Mouse (Mus musculus) liver, embryonic 13.5 days (tissue): ENCODE results near the gene Pnpla1. TPM values are rescaled to one million over a fixed set of nuclear protein-coding genes. Genes with fewer than 3 reads are reported as not detected.

Experiments used
- ATAC-seq: fragments of 200-750 bp; cut with Nextera tagmentation; 2 replicates; pipeline ENCODE4 v1.8.0; 2017; ENCODE audit warnings: low read depth, mild to moderate bottlenecking, moderate number of reproducible peaks, moderate library complexity
- DNase-seq: peaks from one replicate; pipeline ENCODE4 v3.0.0; 2022
- H3K27ac ChIP-seq: fragments of 300-500 bp; sonication (generic); 2 replicates; pipeline ENCODE4 v1.5.1; 2015; ENCODE audit warnings: moderate library complexity, mild to moderate bottlenecking, inconsistent platforms
- H3K27me3 ChIP-seq: fragments of 300-500 bp; sonication (generic); 2 replicates; pipeline ENCODE4 v1.6.1; 2015; ENCODE audit warnings: mild to moderate bottlenecking, inconsistent platforms
- H3K36me3 ChIP-seq: fragments of 300-500 bp; sonication (generic); 2 replicates; pipeline ENCODE4 v1.6.1; 2015; ENCODE audit warnings: mild to moderate bottlenecking, inconsistent platforms
- H3K4me1 ChIP-seq: fragments of 300-500 bp; sonication (generic); replicated peaks from 2 replicates; pipeline ENCODE4 v1.6.1; 2015; ENCODE audit warnings: inconsistent platforms
- H3K4me2 ChIP-seq: fragments of 300-500 bp; sonication (generic); 2 replicates; pipeline ENCODE4 v1.6.1; 2015; ENCODE audit warnings: inconsistent platforms, mild to moderate bottlenecking, moderate library complexity
- H3K4me3 ChIP-seq: fragments of 300-500 bp; sonication (generic); replicated peaks from 2 replicates; pipeline ENCODE4 v1.5.1; 2015; ENCODE audit warnings: mild to moderate bottlenecking, inconsistent platforms
- H3K9ac ChIP-seq: fragments of 300-500 bp; sonication (generic); 2 replicates; pipeline ENCODE4 v1.6.1; 2015; ENCODE audit warnings: mild to moderate bottlenecking, inconsistent platforms
- H3K9me3 ChIP-seq: fragments of 300-500 bp; sonication (generic); replicated peaks from 2 replicates; pipeline ENCODE4 v1.6.1; 2016; ENCODE audit warnings: inconsistent platforms
- WGBS: fragments of 180-500 bp; shearing (Covaris S2); methylation state at CpG from one replicate; pipeline ENCODE4 v1.1.7; 2015; ENCODE audit not compliant: insufficient replicate concordance; 5-methylcytosine and 5-hydroxymethylcytosine counted together
- polyA plus RNA-seq: library from polyadenylated mRNA; unstranded; fragments of >200 nt; fragmentation: Nextera tagmentation; extraction: Ambion mirVana; gene quantifications from 2 replicates; pipeline ENCODE4 v1.2.1, GENCODE M21; 2015

Pnpla1 gene
- polyA plus RNA-seq, 1 experiment from 2014 or later, result not detected

GRCm38 (mm10) chr17:28926380-28926779 is 68.2 kb downstream of the Pnpla1 start:
- H3K4me1 ChIP-seq, result peaks cover 53% of the 10 kb centered on the region

GRCm38 (mm10) chr17:28926866-28927635 is 68.8 kb downstream of the Pnpla1 start:
- H3K4me1 ChIP-seq, result peaks cover 60% of the 10 kb centered on the region
- ATAC-seq (no peak), DNase-seq (peak; percentile 62)
- no peak overlapping the region for H3K4me3 ChIP-seq
- no peaks in the 10 kb centered on the region for H3K9me3 ChIP-seq
- H3K9ac ChIP-seq, result no peak overlapping the region
- H3K36me3 ChIP-seq, result no peaks in the 10 kb centered on the region
- H3K27me3 ChIP-seq, result no peaks in the 10 kb centered on the region
- H3K4me2 ChIP-seq, result no peak overlapping the region
- WGBS, result 33% methylated on average over 15 of the region's 15 CpGs
- peak overlapping the region; percentile 99 for H3K27ac ChIP-seq

More at GRCm38 (mm10) chr17:28926380-28926779, 68.2 kb downstream of the Pnpla1 start:
- no peaks in the 10 kb centered on the region for H3K27me3 ChIP-seq
- H3K9me3 ChIP-seq, result no peaks in the 10 kb centered on the region
- H3K4me3 ChIP-seq, result no peak overlapping the region
- no peak for ATAC-seq
- no peak overlapping the region for H3K9ac ChIP-seq
- 9% methylated on average over 13 of the region's 13 CpGs for WGBS
- no peak overlapping the region for H3K4me2 ChIP-seq
- peak; percentile 61 for DNase-seq
- peak overlapping the region; percentile 78; the same call in 1 of the 2 replicates for H3K27ac ChIP-seq
- no peaks in the 10 kb centered on the region for H3K36me3 ChIP-seq

- ATAC-seq (no peak), DNase-seq (no peak)
- Histone ChIP-seq H3K36me3 (no peaks in the 10 kb centered on the region), H3K4me2 (no peak overlapping the region), H3K4me1 (peaks cover 66% of the 10 kb centered on the region), H3K4me3 (no peak overlapping the region), H3K27me3 (no peaks in the 10 kb centered on the region), H3K27ac (peak overlapping the region; percentile 99), H3K9me3 (no peaks in the 10 kb centered on the region), H3K9ac (no peak overlapping the region)
- 77% methylated on average over 9 of the region's 9 CpGs for WGBS
Measured at GRCm38 (mm10) chr17:28928004-28928403, 69.8 kb downstream of the Pnpla1 start.

- DNase-seq (no peak), ATAC-seq (no peak)
- H3K27ac ChIP-seq, result peak overlapping the region; percentile 99
- no peak overlapping the region for H3K4me2 ChIP-seq
- H3K36me3 ChIP-seq, result no peaks in the 10 kb centered on the region
- 85% methylated on average over 4 of the region's 4 CpGs for WGBS
- no peak overlapping the region for H3K4me3 ChIP-seq
- peaks cover 66% of the 10 kb centered on the region for H3K4me1 ChIP-seq
- no peaks in the 10 kb centered on the region for H3K27me3 ChIP-seq
- peak overlapping the region; percentile 63 for H3K9ac ChIP-seq
- no peaks in the 10 kb centered on the region for H3K9me3 ChIP-seq
Measured at GRCm38 (mm10) chr17:28929369-28929768, 71.2 kb downstream of the Pnpla1 start.

GRCm38 (mm10) chr17:28930392-28931074 is 72.3 kb downstream of the Pnpla1 start:
- Histone ChIP-seq H3K9me3 (no peaks in the 10 kb centered on the region), H3K27me3 (no peaks in the 10 kb centered on the region), H3K4me1 (peaks cover 76% of the 10 kb centered on the region), H3K4me3 (peak overlapping the region; percentile 30), H3K4me2 (peak overlapping the region; percentile 68), H3K36me3 (no peaks in the 10 kb centered on the region), H3K27ac (peak overlapping the region; percentile 99), H3K9ac (peak overlapping the region; percentile 84)
- WGBS, result 11% methylated on average over 14 of the region's 14 CpGs
- ATAC-seq (peak; percentile 85), DNase-seq (peak; percentile 87)

GRCm38 (mm10) chr17:28931436-28932211 is 73.4 kb downstream of the Pnpla1 start:
- H3K27ac ChIP-seq, result peak overlapping the region; percentile 99
- H3K36me3 ChIP-seq, result no peaks in the 10 kb centered on the region
- no peak overlapping the region for H3K4me3 ChIP-seq
- peaks cover 81% of the 10 kb centered on the region for H3K4me1 ChIP-seq
- DNase-seq, result no peak
- peak overlapping the region; percentile 68; the same call in 1 of the 2 replicates for H3K4me2 ChIP-seq
- H3K27me3 ChIP-seq, result no peaks in the 10 kb centered on the region
- WGBS, result 79% methylated on average over 18 of the region's 18 CpGs
- peak overlapping the region; percentile 84; the same call in 1 of the 2 replicates for H3K9ac ChIP-seq
- no peak for ATAC-seq
- no peaks in the 10 kb centered on the region for H3K9me3 ChIP-seq

GRCm38 (mm10) chr17:28932274-28932673 is 74.1 kb downstream of the Pnpla1 start:
- no peak overlapping the region for H3K4me3 ChIP-seq
- WGBS, result 90% methylated on average over 4 of the region's 4 CpGs
- no peaks in the 10 kb centered on the region for H3K36me3 ChIP-seq
- DNase-seq (no peak), ATAC-seq (no peak)
- H3K4me2 ChIP-seq, result no peak overlapping the region
- no peaks in the 10 kb centered on the region; the same call in 1 of the 2 replicates for H3K9me3 ChIP-seq
- no peak overlapping the region for H3K9ac ChIP-seq
- peak overlapping the region; percentile 99 for H3K27ac ChIP-seq
- H3K4me1 ChIP-seq, result peaks cover 75% of the 10 kb centered on the region
- no peaks in the 10 kb centered on the region for H3K27me3 ChIP-seq

GRCm38 (mm10) chr17:28934120-28934916 is 76.1 kb downstream of the Pnpla1 start:
- H3K9ac ChIP-seq, result 0 out of 2 replicates have a peak overlapping the region, but pooled peaks have one; percentile 23
- H3K27ac ChIP-seq, result peak overlapping the region; percentile 25; the same call in 1 of the 2 replicates
- H3K4me1 ChIP-seq, result peaks cover 54% of the 10 kb centered on the region
- H3K4me2 ChIP-seq, result no peak overlapping the region
- H3K9me3 ChIP-seq, result no peaks in the 10 kb centered on the region; the same call in 1 of the 2 replicates
- ATAC-seq (no peak), DNase-seq (no peak)
- H3K27me3 ChIP-seq, result no peaks in the 10 kb centered on the region
- WGBS, result 73% methylated on average over 19 of the region's 19 CpGs
- no peaks in the 10 kb centered on the region for H3K36me3 ChIP-seq
- H3K4me3 ChIP-seq, result no peak overlapping the region

GRCm38 (mm10) chr17:28936133-28936532 is 77.9 kb downstream of the Pnpla1 start:
- H3K9ac ChIP-seq, result peak overlapping the region; percentile 49; the same call in 1 of the 2 replicates
- H3K36me3 ChIP-seq, result no peaks in the 10 kb centered on the region
- DNase-seq (no peak), ATAC-seq (peak; percentile 77)
- H3K4me1 ChIP-seq, result peaks cover 37% of the 10 kb centered on the region
- H3K9me3 ChIP-seq, result no peaks in the 10 kb centered on the region; the same call in 1 of the 2 replicates
- H3K4me2 ChIP-seq, result peak overlapping the region; percentile 21
- H3K4me3 ChIP-seq, result no peak overlapping the region
- 23% methylated on average over 7 of the region's 7 CpGs for WGBS
- H3K27ac ChIP-seq, result peak overlapping the region; percentile 69
- H3K27me3 ChIP-seq, result no peaks in the 10 kb centered on the region

- WGBS, result 68% methylated on average over 10 of the region's 10 CpGs
- ATAC-seq, result peak; percentile 22; the same call in 1 of the 2 replicates
Measured at GRCm38 (mm10) chr17:28936622-28937345, 78.6 kb downstream of the Pnpla1 start.

More at GRCm38 (mm10) chr17:28936622-28937345, 78.6 kb downstream of the Pnpla1 start:
- peaks cover 34% of the 10 kb centered on the region for H3K4me1 ChIP-seq
- H3K27ac ChIP-seq, result peak overlapping the region; percentile 69; the same call in 1 of the 2 replicates
- H3K9me3 ChIP-seq, result no peaks in the 10 kb centered on the region; the same call in 1 of the 2 replicates
- H3K27me3 ChIP-seq, result no peaks in the 10 kb centered on the region
- H3K4me3 ChIP-seq, result no peak overlapping the region
- peak; percentile 65 for DNase-seq
- H3K4me2 ChIP-seq, result no peak overlapping the region
- no peaks in the 10 kb centered on the region for H3K36me3 ChIP-seq
- H3K9ac ChIP-seq, result no peak overlapping the region
